Mouse (Mus musculus) fibroblast of lung, adult 2 months (primary cell): ENCODE data around the gene Tyw1.

Experiments
- DNase-seq: peaks from one replicate; pipeline ENCODE4 v3.0.0-alpha.2; 2011; ENCODE audit warnings: low read depth

Gene Tyw1

GRCm38 (mm10) chr5:130314926-130315325, 59.5 kb downstream of the Tyw1 start:
- DNase-seq, result no peak

- no peak for DNase-seq
Observed at GRCm38 (mm10) chr5:130316321-130316720, 60.9 kb downstream of the Tyw1 start.

- DNase-seq, result no peak
Observed at GRCm38 (mm10) chr5:130319783-130320182, 64.4 kb downstream of the Tyw1 start.

GRCm38 (mm10) chr5:130320485-130320884, 65.1 kb downstream of the Tyw1 start:
- DNase-seq, result no peak

- DNase-seq, result no peak
Observed at GRCm38 (mm10) chr5:130325486-130325885, 70.1 kb downstream of the Tyw1 start.

- DNase-seq, result no peak
Observed at GRCm38 (mm10) chr5:130327615-130328263, 72.3 kb downstream of the Tyw1 start.

- no peak for DNase-seq
Observed at GRCm38 (mm10) chr5:130328366-130328765, 72.9 kb downstream of the Tyw1 start.

GRCm38 (mm10) chr5:130329889-130330288, 74.5 kb downstream of the Tyw1 start:
- no peak for DNase-seq

GRCm38 (mm10) chr5:130330801-130331200, 75.4 kb downstream of the Tyw1 start:
- DNase-seq, result no peak

GRCm38 (mm10) chr5:130331206-130331605, 75.8 kb downstream of the Tyw1 start:
- no peak for DNase-seq

- no peak for DNase-seq
Observed at GRCm38 (mm10) chr5:130333566-130333965, 78.1 kb downstream of the Tyw1 start.

- DNase-seq, result no peak
Observed at GRCm38 (mm10) chr5:130333971-130334370, 78.6 kb downstream of the Tyw1 start.

GRCm38 (mm10) chr5:130335462-130335861, 80.0 kb downstream of the Tyw1 start:
- DNase-seq, result no peak

- DNase-seq, result no peak
Observed at GRCm38 (mm10) chr5:130340656-130341055, 85.2 kb downstream of the Tyw1 start.

- DNase-seq, result no peak
Observed at GRCm38 (mm10) chr5:130344999-130345398, 89.6 kb downstream of the Tyw1 start.

- DNase-seq, result no peak
Observed at GRCm38 (mm10) chr5:130345871-130346270, 90.5 kb downstream of the Tyw1 start.

- DNase-seq, result no peak
Observed at GRCm38 (mm10) chr5:130355223-130355622, 99.8 kb downstream of the Tyw1 start.

GRCm38 (mm10) chr5:130363111-130363510, 107.7 kb downstream of the Tyw1 start:
- DNase-seq, result no peak

- no peak for DNase-seq
Observed at GRCm38 (mm10) chr5:130363773-130364172, 108.4 kb downstream of the Tyw1 start.

GRCm38 (mm10) chr5:130368236-130368635, 112.8 kb downstream of the Tyw1 start:
- no peak for DNase-seq

- no peak for DNase-seq
Observed at GRCm38 (mm10) chr5:130369237-130369636, 113.8 kb downstream of the Tyw1 start, which contains the start of gene Caln1. TSS of gene Caln1 (plus strand) at chr5:130369455.

GRCm38 (mm10) chr5:130375411-130375810, 120.0 kb downstream of the Tyw1 start:
- no peak for DNase-seq

- no peak for DNase-seq
Observed at GRCm38 (mm10) chr5:130384222-130384912, 128.9 kb downstream of the Tyw1 start, which contains the start of gene A330070K13Rik. TSS of gene A330070K13Rik (minus strand) at chr5:130384631.

- no peak for DNase-seq
Observed at GRCm38 (mm10) chr5:130386418-130386817, 131.0 kb downstream of the Tyw1 start.
